Mouse (Mus musculus) left cerebral cortex, adult 18-20 months (tissue): ENCODE measurements around the gene Hdlbp. TPM values are rescaled to one million over a fixed set of nuclear protein-coding genes. Genes with fewer than 3 reads are reported as not detected.
"Not testable (repeated sequence)": the region's sequence is repeated elsewhere in the genome, so short reads cannot be mapped to it uniquely, and the experiment has no call there.

Experiments
- DNase-seq, 2 experiments: peaks; one replicate each; pipeline ENCODE4 v3.0.0; 2021 to 2022; ENCODE audit warnings: low spot score in 2 of 2, mixed read lengths in 1 of 2
- long read RNA-seq, 2 experiments: library from polyadenylated mRNA; stranded (forward); transcript quantifications; one replicate each; pipeline ENCODE4 v2.0.0; 2021
- total RNA-seq, 2 experiments: library from RNA; stranded (reverse); gene quantifications; 2 replicates each; pipeline ENCODE4 v1.2.3; 2021

Hdlbp gene
- 100 to 1,000 TPM; 157 to 167 TPM for total RNA-seq
- long read RNA-seq, experiment 1, full-length matches to known transcripts: 40 of 84 reads
- long read RNA-seq, experiment 1, partial matches to known transcripts: 20 of 84 reads
- long read RNA-seq, experiment 1, other reads (novel, unspliced or antisense): 24 of 84 reads
- long read RNA-seq, experiment 2, full-length matches to known transcripts: 8 of 29 reads
- long read RNA-seq, experiment 2, partial matches to known transcripts: 7 of 29 reads
- long read RNA-seq, experiment 2, other reads (novel, unspliced or antisense): 14 of 29 reads

GRCm38 (mm10) chr1:93478586-93479475, at the start of gene Hdlbp:
Gene Hdlbp, minus strand, starts transcription at chr1:93478815.
- peak; percentile 99 for DNase-seq

GRCm38 (mm10) chr1:93522325-93522724, 43.7 kb upstream of the Hdlbp start:
- no peak for DNase-seq

- DNase-seq: no peak
Observed at GRCm38 (mm10) chr1:93521491-93521890, 42.9 kb upstream of the Hdlbp start.

GRCm38 (mm10) chr1:93513221-93513620, 34.6 kb upstream of the Hdlbp start:
- DNase-seq: no peak

- DNase-seq: no peak
Observed at GRCm38 (mm10) chr1:93512351-93512690, 33.7 kb upstream of the Hdlbp start.

- DNase-seq: peak; percentile 85 to 94
Observed at GRCm38 (mm10) chr1:93511585-93512350, 33.2 kb upstream of the Hdlbp start, which contains the start of gene Farp2. Gene Farp2, plus strand, starts transcription at chr1:93512079.

- not testable (repeated sequence) for DNase-seq
Observed at GRCm38 (mm10) chr1:93508576-93508975, 30.0 kb upstream of the Hdlbp start.

GRCm38 (mm10) chr1:93506944-93507676, 28.5 kb upstream of the Hdlbp start:
- DNase-seq: peak in 1 of 2 experiments; percentile 7

GRCm38 (mm10) chr1:93495312-93495711, 16.7 kb upstream of the Hdlbp start:
- DNase-seq: no peak

- DNase-seq: not testable (repeated sequence)
Observed at GRCm38 (mm10) chr1:93486302-93486701, 7.7 kb upstream of the Hdlbp start.

GRCm38 (mm10) chr1:93479476-93480083, 965 bp upstream of the Hdlbp start:
- no peak for DNase-seq

GRCm38 (mm10) chr1:93477758-93478585, 643 bp downstream of the Hdlbp start:
- peak; percentile 95 to 98 for DNase-seq

GRCm38 (mm10) chr1:93475694-93476093, 2.9 kb downstream of the Hdlbp start:
- DNase-seq: no peak

GRCm38 (mm10) chr1:93468626-93469025, 10.0 kb downstream of the Hdlbp start:
- no peak for DNase-seq

- no peak for DNase-seq
Observed at GRCm38 (mm10) chr1:93465746-93466145, 12.9 kb downstream of the Hdlbp start.

GRCm38 (mm10) chr1:93465066-93465465, 13.5 kb downstream of the Hdlbp start:
- DNase-seq: no peak

- no peak for DNase-seq
Observed at GRCm38 (mm10) chr1:93459101-93459500, 19.5 kb downstream of the Hdlbp start.

- DNase-seq: no peak
Observed at GRCm38 (mm10) chr1:93458357-93458756, 20.3 kb downstream of the Hdlbp start.

- DNase-seq: no peak
Observed at GRCm38 (mm10) chr1:93453721-93454255, 24.8 kb downstream of the Hdlbp start.
